Mouse (Mus musculus): ENCODE data around the gene Pigu. TPM values are rescaled to one million over a fixed set of nuclear protein-coding genes. Genes with fewer than 3 reads are reported as not detected.
A peak's percentile ranks its signal among the peaks of the same experiment; 100 is the strongest.

The Pigu gene
- 51.9 and 55.5 TPM in 2 replicates for polyA plus RNA-seq (2015; fragmentation: Nextera tagmentation; extraction: Ambion mirVana)

GRCm38 (mm10) chr2:155356971-155357591, at the start of gene Pigu:
Pigu (minus strand) TSS chr2:155357430.
- TF ChIP-seq CTCF (IDR thresholded peaks at IDR 0.05; ENCODE audit: low read depth): no peak
- Histone ChIP-seq H3K4me3 (replicated peaks; ENCODE audit: low read depth, low read length) (peak within 1 kb of the TSS; percentile 90), H3K4me1 (replicated peaks; ENCODE audit: insufficient read depth, low read length) (peaks cover 4% of the 10 kb centered on the region; the same call in 1 of the 2 replicates), H3K27ac (peak within 1 kb of the TSS; percentile 81), H3K27me3 (ENCODE audit: insufficient read depth, low read length) (no peaks in the 10 kb centered on the region), H3K36me3 (ENCODE audit: insufficient read depth, low read length) (no peaks in the 10 kb centered on the region), H3K4me2 (ENCODE audit: low read length) (peak within 1 kb of the TSS; percentile 56), H3K9ac (ENCODE audit: low read depth, low read length) (peak within 1 kb of the TSS; percentile 76), H3K9me3 (replicated peaks; ENCODE audit: low read length) (no peaks in the 10 kb centered on the region)
- ATAC-seq (replicated peaks; ENCODE audit: low FRiP score, low read depth): peak; percentile 98
- DNase-seq (ENCODE audit: low spot score): peak; percentile 99
- under 1% methylated on average over 38 of the region's 38 CpGs for WGBS

GRCm38 (mm10) chr2:155404635-155405034, 47.4 kb upstream of the Pigu start:
- Histone ChIP-seq H3K4me3 (replicated peaks; ENCODE audit: low read depth, low read length) (no peak overlapping the region), H3K27me3 (ENCODE audit: insufficient read depth, low read length) (no peaks in the 10 kb centered on the region), H3K36me3 (ENCODE audit: insufficient read depth, low read length) (peaks cover 49% of the 10 kb centered on the region), H3K27ac (no peak overlapping the region), H3K9ac (ENCODE audit: low read depth, low read length) (no peak overlapping the region), H3K4me2 (ENCODE audit: low read length) (no peak overlapping the region), H3K4me1 (replicated peaks; ENCODE audit: insufficient read depth, low read length) (no peaks in the 10 kb centered on the region), H3K9me3 (replicated peaks; ENCODE audit: low read length) (no peaks in the 10 kb centered on the region)
- TF ChIP-seq CTCF (IDR thresholded peaks at IDR 0.05; ENCODE audit: low read depth): no peak
- DNase-seq (ENCODE audit: low spot score): no peak
- ATAC-seq (replicated peaks; ENCODE audit: low FRiP score, low read depth): no peak
- WGBS: 86% methylated on average over 1 of the region's 1 CpGs

- ATAC-seq (replicated peaks; ENCODE audit: low FRiP score, low read depth) (no peak), DNase-seq (ENCODE audit: low spot score) (no peak)
- TF ChIP-seq CTCF (IDR thresholded peaks at IDR 0.05; ENCODE audit: low read depth): no peak
- H3K36me3 ChIP-seq (ENCODE audit: insufficient read depth, low read length): peaks cover 43% of the 10 kb centered on the region
- no peaks in the 10 kb centered on the region for H3K4me1 ChIP-seq (replicated peaks; ENCODE audit: insufficient read depth, low read length)
- 91% methylated on average over 4 of the region's 4 CpGs for WGBS
- no peak overlapping the region for H3K9ac ChIP-seq (ENCODE audit: low read depth, low read length)
- no peaks in the 10 kb centered on the region for H3K27me3 ChIP-seq (ENCODE audit: insufficient read depth, low read length)
- no peak overlapping the region for H3K4me3 ChIP-seq (replicated peaks; ENCODE audit: low read depth, low read length)
- no peaks in the 10 kb centered on the region for H3K9me3 ChIP-seq (replicated peaks; ENCODE audit: low read length)
- H3K4me2 ChIP-seq (ENCODE audit: low read length): no peak overlapping the region
- no peak overlapping the region for H3K27ac ChIP-seq
These were observed 44.7 kb upstream of the Pigu start for GRCm38 (mm10) chr2:155401926-155402325.

GRCm38 (mm10) chr2:155400276-155400675, 43.0 kb upstream of the Pigu start:
- no peak overlapping the region for H3K27ac ChIP-seq
- no peaks in the 10 kb centered on the region for H3K9me3 ChIP-seq (replicated peaks; ENCODE audit: low read length)
- no peak for ATAC-seq (replicated peaks; ENCODE audit: low FRiP score, low read depth)
- peaks cover 34% of the 10 kb centered on the region; the same call in 1 of the 2 replicates for H3K36me3 ChIP-seq (ENCODE audit: insufficient read depth, low read length)
- TF ChIP-seq CTCF (IDR thresholded peaks at IDR 0.05; ENCODE audit: low read depth): no peak
- no peaks in the 10 kb centered on the region for H3K27me3 ChIP-seq (ENCODE audit: insufficient read depth, low read length)
- no peak overlapping the region for H3K9ac ChIP-seq (ENCODE audit: low read depth, low read length)
- no peaks in the 10 kb centered on the region for H3K4me1 ChIP-seq (replicated peaks; ENCODE audit: insufficient read depth, low read length)
- no peak for DNase-seq (ENCODE audit: low spot score)
- no peak overlapping the region for H3K4me3 ChIP-seq (replicated peaks; ENCODE audit: low read depth, low read length)
- H3K4me2 ChIP-seq (ENCODE audit: low read length): no peak overlapping the region

- Histone ChIP-seq H3K36me3 (ENCODE audit: insufficient read depth, low read length) (peaks cover 25% of the 10 kb centered on the region), H3K9ac (ENCODE audit: low read depth, low read length) (no peak overlapping the region), H3K4me1 (replicated peaks; ENCODE audit: insufficient read depth, low read length) (no peaks in the 10 kb centered on the region), H3K4me3 (replicated peaks; ENCODE audit: low read depth, low read length) (no peak overlapping the region), H3K4me2 (ENCODE audit: low read length) (no peak overlapping the region), H3K9me3 (replicated peaks; ENCODE audit: low read length) (no peaks in the 10 kb centered on the region), H3K27ac (no peak overlapping the region), H3K27me3 (ENCODE audit: insufficient read depth, low read length) (no peaks in the 10 kb centered on the region)
- WGBS: 88% methylated on average over 5 of the region's 5 CpGs
- DNase-seq (ENCODE audit: low spot score) (no peak), ATAC-seq (replicated peaks; ENCODE audit: low FRiP score, low read depth) (no peak)
- TF ChIP-seq CTCF (IDR thresholded peaks at IDR 0.05; ENCODE audit: low read depth): no peak
These were observed 37.4 kb upstream of the Pigu start for GRCm38 (mm10) chr2:155394586-155394985.

- WGBS: 75% methylated on average over 2 of the region's 2 CpGs
- no peak for ATAC-seq (replicated peaks; ENCODE audit: low FRiP score, low read depth)
- no peak for TF ChIP-seq CTCF (IDR thresholded peaks at IDR 0.05; ENCODE audit: low read depth)
- DNase-seq (ENCODE audit: low spot score): no peak
- H3K27me3 ChIP-seq (ENCODE audit: insufficient read depth, low read length): no peaks in the 10 kb centered on the region
- no peak overlapping the region for H3K4me2 ChIP-seq (ENCODE audit: low read length)
- H3K4me3 ChIP-seq (replicated peaks; ENCODE audit: low read depth, low read length): no peak overlapping the region
- H3K9ac ChIP-seq (ENCODE audit: low read depth, low read length): no peak overlapping the region
- H3K27ac ChIP-seq: no peak overlapping the region
- 0 out of 2 replicates have a peak, but pooled peaks cover 5% of the 10 kb centered on the region for H3K4me1 ChIP-seq (replicated peaks; ENCODE audit: insufficient read depth, low read length)
- H3K9me3 ChIP-seq (replicated peaks; ENCODE audit: low read length): no peaks in the 10 kb centered on the region
- peaks cover 9% of the 10 kb centered on the region for H3K36me3 ChIP-seq (ENCODE audit: insufficient read depth, low read length)
These were observed 31.3 kb upstream of the Pigu start for GRCm38 (mm10) chr2:155388573-155388972.

DNA sequence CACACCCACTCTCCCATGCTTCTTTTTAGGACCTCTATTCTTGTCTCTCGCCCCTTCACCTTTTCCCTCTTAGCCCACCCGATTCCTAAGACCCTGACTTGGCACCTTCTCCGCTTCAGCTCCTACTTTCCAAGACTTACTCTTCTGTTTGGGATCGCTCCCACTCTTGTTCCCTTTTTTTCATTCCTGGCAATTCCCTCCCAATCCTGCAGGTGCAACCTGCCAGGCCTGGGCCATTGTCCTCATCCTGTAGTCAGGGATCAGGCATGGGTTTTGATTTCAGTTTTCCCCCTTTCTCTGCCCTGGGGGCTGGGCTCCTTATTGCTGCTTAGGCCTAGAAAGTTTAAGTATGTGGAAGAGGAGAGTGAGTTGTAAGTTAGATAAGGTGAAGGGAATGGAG, 29.8 kb upstream of the Pigu start:
- H3K4me1 ChIP-seq (replicated peaks; ENCODE audit: insufficient read depth, low read length): peaks cover 18% of the 10 kb centered on the region
- WGBS: 61% methylated on average over 4 of the region's 4 CpGs
- no peak for ATAC-seq (replicated peaks; ENCODE audit: low FRiP score, low read depth)
- no peak overlapping the region for H3K4me2 ChIP-seq (ENCODE audit: low read length)
- H3K9ac ChIP-seq (ENCODE audit: low read depth, low read length): no peak overlapping the region
- no peaks in the 10 kb centered on the region for H3K9me3 ChIP-seq (replicated peaks; ENCODE audit: low read length)
- H3K36me3 ChIP-seq (ENCODE audit: insufficient read depth, low read length): peaks cover 9% of the 10 kb centered on the region
- H3K27ac ChIP-seq: no peak overlapping the region
- no peak overlapping the region for H3K4me3 ChIP-seq (replicated peaks; ENCODE audit: low read depth, low read length)
- DNase-seq (ENCODE audit: low spot score): no peak
- no peaks in the 10 kb centered on the region for H3K27me3 ChIP-seq (ENCODE audit: insufficient read depth, low read length)
- TF ChIP-seq CTCF (IDR thresholded peaks at IDR 0.05; ENCODE audit: low read depth): no peak

All from kidney, postnatal 0 days (tissue).